Mouse (Mus musculus): ENCODE measurements at regions not wholly inside any gene's neighbourhood (a gene's known extent, or its start where the extent isn't known, plus 50 kb on each side); places are given as distances from the start of the nearest gene placed in this dataset.

- no peaks in the 10 kb centered on the region for H3K27me3 ChIP-seq (ENCODE audit: control insufficient read depth, insufficient read depth, low read length)
- no peak for ATAC-seq (ENCODE audit: insufficient read depth, low FRiP score)
- H3K36me3 ChIP-seq (ENCODE audit: control insufficient read depth, insufficient read depth, low read length) = no peaks in the 10 kb centered on the region
- H3K4me3 ChIP-seq (replicated peaks; ENCODE audit: low read length) = no peak overlapping the region
- H3K4me1 ChIP-seq (ENCODE audit: control insufficient read depth, insufficient read depth, low read length) = no peaks in the 10 kb centered on the region
- H3K9ac ChIP-seq (ENCODE audit: low read length) = no peak overlapping the region
- no peak overlapping the region for H3K27ac ChIP-seq (ENCODE audit: low read length)
- 77% methylated on average over 1 of the region's 1 CpGs for WGBS
- no peak overlapping the region for H3K4me2 ChIP-seq (ENCODE audit: low read depth, low read length)
- H3K9me3 ChIP-seq (replicated peaks; ENCODE audit: control insufficient read depth, low read length) = no peaks in the 10 kb centered on the region
Measured at GRCm38 (mm10) chr14:123219590-123219989, 235.8 kb upstream of the Tmtc4 start.

- ATAC-seq (ENCODE audit: insufficient read depth, low FRiP score) = no peak
- no peaks in the 10 kb centered on the region for H3K27me3 ChIP-seq (ENCODE audit: control insufficient read depth, insufficient read depth, low read length)
- H3K27ac ChIP-seq (ENCODE audit: low read length) = no peak overlapping the region
- H3K36me3 ChIP-seq (ENCODE audit: control insufficient read depth, insufficient read depth, low read length) = no peaks in the 10 kb centered on the region
- 86% methylated on average over 3 of the region's 3 CpGs for WGBS
- no peak overlapping the region for H3K9ac ChIP-seq (ENCODE audit: low read length)
- H3K9me3 ChIP-seq (replicated peaks; ENCODE audit: control insufficient read depth, low read length) = no peaks in the 10 kb centered on the region
- H3K4me3 ChIP-seq (replicated peaks; ENCODE audit: low read length) = no peak overlapping the region
- no peak overlapping the region for H3K4me2 ChIP-seq (ENCODE audit: low read depth, low read length)
- H3K4me1 ChIP-seq (ENCODE audit: control insufficient read depth, insufficient read depth, low read length) = no peaks in the 10 kb centered on the region
Measured at GRCm38 (mm10) chr14:123210241-123210640, 226.4 kb upstream of the Tmtc4 start.

DNA sequence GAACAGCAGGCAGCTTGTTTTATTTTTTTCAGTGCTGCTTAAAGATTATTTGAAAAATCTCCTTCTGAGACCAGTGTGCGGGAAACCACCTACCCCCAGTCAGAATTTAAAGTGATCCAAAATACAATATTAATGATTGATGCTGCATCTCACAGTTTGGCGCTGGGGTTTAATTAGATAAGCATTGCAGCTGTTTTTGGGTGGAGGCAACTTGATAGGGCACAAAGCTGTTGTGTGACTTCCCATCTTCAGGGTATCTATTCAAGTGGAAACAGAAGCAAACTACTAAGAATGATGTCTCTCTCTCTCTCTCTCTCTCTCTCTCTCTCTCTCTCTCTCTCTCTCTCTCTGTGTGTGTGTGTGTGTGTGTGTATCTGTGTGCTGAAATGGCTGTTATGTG, 219.0 kb upstream of the Tmtc4 start:
- no peak for ATAC-seq (ENCODE audit: insufficient read depth, low FRiP score)
- no peaks in the 10 kb centered on the region for H3K9me3 ChIP-seq (replicated peaks; ENCODE audit: control insufficient read depth, low read length)

DNA sequence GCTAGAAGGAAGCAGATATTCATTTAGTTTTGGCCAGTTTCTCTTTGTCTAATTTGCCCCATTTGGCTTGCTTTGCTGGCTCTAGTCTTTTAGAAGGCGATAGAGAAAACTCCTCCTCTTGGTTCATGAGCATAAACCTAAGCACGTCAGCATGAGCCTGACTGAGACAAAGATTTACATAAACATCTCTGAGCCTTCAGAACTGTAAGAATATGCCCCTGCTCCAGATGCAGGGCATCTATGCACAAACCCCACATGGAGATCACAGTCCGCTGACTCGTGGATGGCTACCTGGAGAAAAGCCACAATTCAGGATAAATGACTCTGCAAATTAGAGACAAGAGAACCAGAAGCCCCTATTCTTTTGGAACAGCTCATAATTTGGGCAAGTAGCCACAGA, 218.5 kb upstream of the Tmtc4 start:
- no peak for ATAC-seq (ENCODE audit: insufficient read depth, low FRiP score)
- H3K36me3 ChIP-seq (ENCODE audit: control insufficient read depth, insufficient read depth, low read length) = no peaks in the 10 kb centered on the region
- H3K9me3 ChIP-seq (replicated peaks; ENCODE audit: control insufficient read depth, low read length) = no peaks in the 10 kb centered on the region
- H3K4me3 ChIP-seq (replicated peaks; ENCODE audit: low read length) = peak overlapping the region; percentile 1; the same call in 1 of the 2 replicates
- H3K4me1 ChIP-seq (ENCODE audit: control insufficient read depth, insufficient read depth, low read length) = no peaks in the 10 kb centered on the region; the same call in 1 of the 2 replicates
- H3K9ac ChIP-seq (ENCODE audit: low read length) = no peak overlapping the region
- H3K27me3 ChIP-seq (ENCODE audit: control insufficient read depth, insufficient read depth, low read length) = no peaks in the 10 kb centered on the region
- 42% methylated on average over 4 of the region's 4 CpGs for WGBS
- H3K27ac ChIP-seq (ENCODE audit: low read length) = no peak overlapping the region
- peak overlapping the region; percentile 34 for H3K4me2 ChIP-seq (ENCODE audit: low read depth, low read length)

More for the DNA sequence above, 219.0 kb upstream of the Tmtc4 start:
- no peaks in the 10 kb centered on the region; the same call in 1 of the 2 replicates for H3K4me1 ChIP-seq (ENCODE audit: control insufficient read depth, insufficient read depth, low read length)
- no peaks in the 10 kb centered on the region for H3K36me3 ChIP-seq (ENCODE audit: control insufficient read depth, insufficient read depth, low read length)
- H3K9ac ChIP-seq (ENCODE audit: low read length) = no peak overlapping the region
- no peak overlapping the region for H3K4me3 ChIP-seq (replicated peaks; ENCODE audit: low read length)
- H3K4me2 ChIP-seq (ENCODE audit: low read depth, low read length) = no peak overlapping the region
- H3K27me3 ChIP-seq (ENCODE audit: control insufficient read depth, insufficient read depth, low read length) = no peaks in the 10 kb centered on the region
- 62% methylated on average over 2 of the region's 2 CpGs for WGBS
- H3K27ac ChIP-seq (ENCODE audit: low read length) = no peak overlapping the region

GRCm38 (mm10) chr14:123201426-123202274, 217.8 kb upstream of the Tmtc4 start:
- H3K36me3 ChIP-seq (ENCODE audit: control insufficient read depth, insufficient read depth, low read length) = no peaks in the 10 kb centered on the region
- no peak overlapping the region for H3K27ac ChIP-seq (ENCODE audit: low read length)
- no peaks in the 10 kb centered on the region; the same call in 1 of the 2 replicates for H3K4me1 ChIP-seq (ENCODE audit: control insufficient read depth, insufficient read depth, low read length)
- H3K9ac ChIP-seq (ENCODE audit: low read length) = no peak overlapping the region
- no peaks in the 10 kb centered on the region for H3K27me3 ChIP-seq (ENCODE audit: control insufficient read depth, insufficient read depth, low read length)
- ATAC-seq (ENCODE audit: insufficient read depth, low FRiP score) = peak; percentile 29; the same call in 1 of the 2 replicates
- H3K4me3 ChIP-seq (replicated peaks; ENCODE audit: low read length) = peak overlapping the region; percentile 1
- no peaks in the 10 kb centered on the region for H3K9me3 ChIP-seq (replicated peaks; ENCODE audit: control insufficient read depth, low read length)
- peak overlapping the region; percentile 34 for H3K4me2 ChIP-seq (ENCODE audit: low read depth, low read length)
- WGBS = 46% methylated on average over 14 of the region's 14 CpGs

GRCm38 (mm10) chr14:123199111-123199510, 215.3 kb upstream of the Tmtc4 start:
- Histone ChIP-seq H3K4me1 (ENCODE audit: control insufficient read depth, insufficient read depth, low read length) (no peaks in the 10 kb centered on the region; the same call in 1 of the 2 replicates), H3K9ac (ENCODE audit: low read length) (no peak overlapping the region), H3K36me3 (ENCODE audit: control insufficient read depth, insufficient read depth, low read length) (no peaks in the 10 kb centered on the region), H3K27me3 (ENCODE audit: control insufficient read depth, insufficient read depth, low read length) (no peaks in the 10 kb centered on the region), H3K27ac (ENCODE audit: low read length) (no peak overlapping the region), H3K4me3 (replicated peaks; ENCODE audit: low read length) (no peak overlapping the region), H3K4me2 (ENCODE audit: low read depth, low read length) (no peak overlapping the region), H3K9me3 (replicated peaks; ENCODE audit: control insufficient read depth, low read length) (no peaks in the 10 kb centered on the region)
- no peak for ATAC-seq (ENCODE audit: insufficient read depth, low FRiP score)
- 75% methylated on average over 3 of the region's 3 CpGs for WGBS

- Histone ChIP-seq H3K4me2 (ENCODE audit: low read depth, low read length) (no peak overlapping the region), H3K27me3 (ENCODE audit: control insufficient read depth, insufficient read depth, low read length) (no peaks in the 10 kb centered on the region), H3K9ac (ENCODE audit: low read length) (no peak overlapping the region), H3K9me3 (replicated peaks; ENCODE audit: control insufficient read depth, low read length) (no peaks in the 10 kb centered on the region), H3K36me3 (ENCODE audit: control insufficient read depth, insufficient read depth, low read length) (no peaks in the 10 kb centered on the region), H3K4me3 (replicated peaks; ENCODE audit: low read length) (no peak overlapping the region), H3K4me1 (ENCODE audit: control insufficient read depth, insufficient read depth, low read length) (no peaks in the 10 kb centered on the region), H3K27ac (ENCODE audit: low read length) (no peak overlapping the region)
- WGBS = 83% methylated on average over 2 of the region's 2 CpGs
- ATAC-seq (ENCODE audit: insufficient read depth, low FRiP score) = no peak
Measured at GRCm38 (mm10) chr14:123192574-123192973, 208.7 kb upstream of the Tmtc4 start.

GRCm38 (mm10) chr14:123190729-123191128, 206.9 kb upstream of the Tmtc4 start:
- no peak overlapping the region for H3K27ac ChIP-seq (ENCODE audit: low read length)
- H3K36me3 ChIP-seq (ENCODE audit: control insufficient read depth, insufficient read depth, low read length) = no peaks in the 10 kb centered on the region
- no peak for ATAC-seq (ENCODE audit: insufficient read depth, low FRiP score)

DNA sequence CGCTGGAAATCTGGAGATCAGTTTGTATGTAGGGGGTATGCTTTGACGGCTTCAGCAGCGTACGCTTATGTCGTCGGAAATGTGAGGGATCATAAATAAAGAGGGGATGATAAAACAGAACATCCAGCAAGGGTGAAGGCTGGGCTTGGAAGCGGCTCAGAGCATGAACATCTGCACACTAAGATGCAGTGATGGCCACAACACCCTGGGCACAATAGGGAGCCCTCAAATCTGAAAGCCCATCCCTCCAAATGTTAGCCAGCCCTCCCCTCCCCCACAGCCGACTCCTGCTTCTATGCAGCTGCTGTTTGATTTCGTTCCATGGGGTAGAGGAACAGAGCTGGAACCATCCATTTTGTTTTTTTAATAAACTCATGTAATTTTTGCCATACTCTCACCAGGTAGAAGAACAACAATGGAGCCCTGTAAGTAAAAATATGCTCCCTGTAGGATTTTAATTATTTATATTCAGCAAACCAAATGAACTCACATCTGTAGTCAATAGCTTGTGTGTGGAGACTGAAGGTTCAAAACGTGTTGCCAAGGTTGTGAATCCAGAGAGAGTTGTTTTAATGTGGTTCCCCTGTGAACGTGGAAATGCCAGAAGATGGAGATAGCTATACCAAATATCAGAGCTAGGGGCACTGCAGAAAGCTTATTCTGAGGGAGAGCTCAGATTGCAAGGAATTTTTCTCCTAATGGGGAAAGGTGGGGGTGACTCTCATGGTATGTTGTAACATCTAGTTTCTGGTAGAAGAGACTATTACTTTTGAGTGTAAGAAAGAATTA, 203.6 kb upstream of the Tmtc4 start:
- Histone ChIP-seq H3K36me3 (ENCODE audit: control insufficient read depth, insufficient read depth, low read length) (no peaks in the 10 kb centered on the region), H3K4me1 (ENCODE audit: control insufficient read depth, insufficient read depth, low read length) (no peaks in the 10 kb centered on the region), H3K4me2 (ENCODE audit: low read depth, low read length) (no peak overlapping the region), H3K27ac (ENCODE audit: low read length) (no peak overlapping the region), H3K9ac (ENCODE audit: low read length) (no peak overlapping the region), H3K4me3 (replicated peaks; ENCODE audit: low read length) (no peak overlapping the region), H3K9me3 (replicated peaks; ENCODE audit: control insufficient read depth, low read length) (no peaks in the 10 kb centered on the region), H3K27me3 (ENCODE audit: control insufficient read depth, insufficient read depth, low read length) (no peaks in the 10 kb centered on the region)
- no peak for ATAC-seq (ENCODE audit: insufficient read depth, low FRiP score)
- WGBS = 54% methylated on average over 11 of the region's 11 CpGs

More at GRCm38 (mm10) chr14:123190729-123191128, 206.9 kb upstream of the Tmtc4 start:
- no peaks in the 10 kb centered on the region for H3K9me3 ChIP-seq (replicated peaks; ENCODE audit: control insufficient read depth, low read length)
- H3K9ac ChIP-seq (ENCODE audit: low read length) = no peak overlapping the region
- H3K4me3 ChIP-seq (replicated peaks; ENCODE audit: low read length) = no peak overlapping the region
- H3K4me2 ChIP-seq (ENCODE audit: low read depth, low read length) = no peak overlapping the region
- H3K4me1 ChIP-seq (ENCODE audit: control insufficient read depth, insufficient read depth, low read length) = no peaks in the 10 kb centered on the region
- no peaks in the 10 kb centered on the region for H3K27me3 ChIP-seq (ENCODE audit: control insufficient read depth, insufficient read depth, low read length)

Data from stomach, embryonic 16.5 days (tissue).